Mouse (Mus musculus) gastrocnemius, postnatal 14 days (tissue): ENCODE measurements around the gene Abcc4. TPM values are rescaled to one million over a fixed set of nuclear protein-coding genes. Genes with fewer than 3 reads are reported as not detected.

Source experiments
- DNase-seq: peaks from one replicate; pipeline ENCODE4 v3.0.0; 2021; ENCODE audit warnings: mixed read lengths
- intact Hi-C: fragments of 180-260 bp; cut with DNase I; formaldehyde crosslinking; loops from one replicate; pipeline ENCODE4 v1.15.1; 2025; ENCODE audit warnings: low total_unique reads
- total RNA-seq, 2 experiments: library from RNA; stranded (reverse); gene quantifications; 2 replicates each; pipeline ENCODE4 v1.2.3; 2021

Gene Abcc4
- total RNA-seq, 2 experiments from 2014 or later: 7.9 to 8.2 TPM

- intact Hi-C loops: no loop called here
Observed at GRCm38 (mm10) chr14:118606476-118606875, 99.5 kb downstream of the Abcc4 start.

DNA sequence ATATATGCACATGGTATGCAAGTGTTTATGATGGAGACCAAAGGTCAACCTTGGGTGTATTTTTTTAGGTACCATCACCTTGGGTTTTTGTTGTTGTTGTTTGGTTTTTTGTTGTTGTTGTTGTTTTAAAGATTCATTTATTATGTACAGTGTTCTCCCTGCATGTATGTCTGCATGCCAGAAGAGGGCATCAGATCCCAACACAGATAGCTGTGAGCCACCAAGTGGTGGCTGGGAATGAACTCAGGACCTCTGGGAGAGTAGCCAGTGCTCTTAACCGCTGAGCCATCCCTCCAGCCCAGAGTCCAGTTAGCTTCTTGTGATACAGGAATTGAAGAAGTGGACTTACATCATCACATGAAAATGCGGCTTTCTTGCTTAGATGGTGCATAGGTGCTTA is 101.1 kb downstream of the Abcc4 start:
- intact Hi-C loops: no loop called here
- no peak for DNase-seq

More at GRCm38 (mm10) chr14:118606476-118606875, 99.5 kb downstream of the Abcc4 start:
- DNase-seq: no peak

DNA sequence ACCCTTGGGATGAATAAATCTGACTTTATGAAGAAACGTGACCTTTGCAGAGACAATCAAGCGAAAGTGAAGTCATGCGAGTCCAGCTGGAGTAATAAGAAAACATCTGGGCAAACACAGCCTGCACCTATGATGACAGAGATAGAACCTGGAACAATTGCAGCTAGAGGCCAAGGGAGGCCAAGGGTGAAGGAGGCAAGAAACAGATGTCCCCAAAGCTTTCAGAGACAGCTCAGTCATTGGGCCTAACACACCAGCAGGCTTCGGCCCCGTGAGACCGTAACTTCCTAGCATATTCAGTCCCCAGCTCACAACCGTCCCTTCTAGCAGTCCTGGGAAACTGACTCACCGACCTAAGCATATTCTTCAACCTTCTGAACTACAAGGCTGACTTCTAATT is 104.0 kb downstream of the Abcc4 start:
- no peak for DNase-seq
- intact Hi-C loops: no loop called here

GRCm38 (mm10) chr14:118600746-118601145 is 105.3 kb downstream of the Abcc4 start:
- no peak for DNase-seq
- intact Hi-C loops: no loop called here

- DNase-seq: no peak
- intact Hi-C loops: no loop called here
Observed at GRCm38 (mm10) chr14:118598757-118599156, 107.3 kb downstream of the Abcc4 start.

DNA sequence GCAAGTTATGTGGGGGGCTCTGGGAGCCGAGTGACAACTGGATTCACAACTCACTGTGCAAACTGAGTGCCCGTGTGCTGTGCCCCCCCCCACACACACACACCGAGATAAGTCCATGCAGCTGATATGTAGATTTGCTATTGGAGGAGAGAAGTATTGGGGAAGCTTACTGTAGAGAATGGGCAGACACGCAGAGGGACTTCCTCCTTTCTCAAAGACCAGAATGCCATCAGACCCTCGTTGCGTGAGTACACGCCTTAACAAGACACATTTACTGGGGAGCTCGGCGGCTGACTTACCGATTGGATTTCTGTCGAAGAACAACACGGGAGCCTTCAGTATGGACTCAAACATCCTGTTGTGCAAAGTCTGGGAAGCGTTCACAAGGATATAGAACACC is 111.6 kb downstream of the Abcc4 start:
- no peak for DNase-seq
- intact Hi-C loops: loop anchor here (5.0 kb wide), 1 partner anchor 437 kb away; no protein-coding TSS in a partner anchor

DNA sequence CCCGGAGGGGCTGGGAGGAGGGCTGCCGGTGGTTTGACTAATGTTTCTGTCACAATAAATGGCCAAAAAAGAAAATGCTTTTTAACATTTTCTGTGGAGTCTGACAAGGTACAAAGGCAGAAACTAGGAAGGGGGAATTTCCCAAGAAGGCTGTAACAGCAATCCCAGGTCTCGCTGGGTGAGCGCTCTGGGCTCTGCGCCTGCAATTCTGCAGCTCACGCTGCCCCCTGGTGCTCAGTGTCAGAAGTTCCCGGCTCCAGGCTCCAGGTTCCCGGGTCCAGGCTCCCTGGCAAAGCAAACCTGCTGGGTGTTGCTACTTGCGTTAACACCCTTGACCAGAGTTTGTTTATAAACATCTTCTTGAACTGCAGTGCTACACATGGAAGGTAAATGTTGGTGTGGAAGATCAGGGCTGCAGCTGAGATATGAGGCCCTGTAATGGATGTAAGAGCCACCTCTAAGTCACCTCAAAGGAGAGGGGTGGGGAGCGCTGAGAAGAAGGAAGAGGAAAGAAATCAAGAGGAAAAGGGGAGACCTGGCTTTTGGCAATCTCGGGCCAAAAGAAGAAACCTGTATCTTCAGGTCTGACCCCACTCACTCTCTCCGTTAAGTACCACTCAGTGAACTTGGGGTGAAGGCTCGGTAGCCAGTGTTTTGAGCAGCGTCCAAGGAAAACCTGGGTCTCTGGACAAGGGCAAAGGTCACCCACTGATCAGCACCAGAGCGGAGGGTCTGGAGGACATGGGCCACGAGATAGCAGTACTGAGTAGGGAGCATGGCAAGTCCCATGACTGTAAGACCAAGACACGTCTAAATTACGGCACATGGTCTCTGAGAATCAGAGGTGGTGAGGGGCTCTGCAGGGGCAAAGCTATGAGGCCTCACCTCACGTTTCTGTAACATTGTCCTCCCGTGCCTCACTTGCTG is 114.3 kb downstream of the Abcc4 start:
- DNase-seq: peak; percentile 75
- intact Hi-C loops: loop anchor here (5.0 kb wide), 1 partner anchor 434 kb away; no protein-coding TSS in a partner anchor

DNA sequence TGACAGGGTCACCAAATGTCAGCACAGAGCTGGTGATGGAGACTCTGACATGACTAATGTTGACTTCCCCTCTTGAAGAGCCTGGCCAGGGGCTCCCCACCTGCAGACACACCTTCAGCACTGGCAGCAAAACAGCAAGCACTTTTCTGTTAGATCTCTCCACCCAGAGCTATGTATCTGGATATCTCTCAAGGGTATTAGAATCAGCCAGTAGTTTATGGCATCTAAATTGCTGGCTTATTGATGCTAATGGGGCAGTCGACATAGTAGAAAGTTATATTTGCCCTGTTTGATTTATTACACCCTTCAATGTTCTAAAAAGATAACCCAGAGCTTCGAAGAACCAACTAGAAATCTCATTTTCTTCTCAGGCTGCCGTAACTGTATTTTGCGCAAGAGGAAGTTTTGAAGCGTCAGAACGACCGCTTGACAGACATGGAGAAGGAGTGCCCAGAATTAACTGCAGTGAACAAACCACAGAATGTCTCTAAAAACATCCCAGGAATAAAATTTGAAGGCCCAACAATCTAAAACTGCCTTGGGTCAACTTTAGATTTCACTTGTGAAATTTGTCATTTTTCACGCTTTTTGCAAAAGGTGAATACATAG is 123.6 kb downstream of the Abcc4 start:
- intact Hi-C loops: no loop called here
- DNase-seq: no peak

DNA sequence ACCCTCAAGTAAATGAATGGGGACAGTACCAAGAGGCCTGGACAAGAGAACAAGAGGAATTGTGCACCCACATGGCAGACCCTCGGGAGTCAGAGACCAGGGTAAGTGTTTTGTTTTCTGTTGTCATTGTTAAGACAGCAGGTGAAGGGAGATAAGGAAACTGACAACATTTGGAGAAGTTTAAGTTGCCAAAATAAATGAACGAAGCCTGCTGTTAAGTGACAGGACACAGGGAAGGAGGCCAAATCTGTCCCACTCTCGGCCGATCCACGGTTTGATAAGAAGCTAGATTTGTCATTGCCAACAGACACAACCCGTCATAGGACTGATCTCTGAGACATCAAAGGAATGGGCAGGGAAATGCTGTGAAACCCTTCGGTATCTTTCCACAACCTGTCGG is 124.3 kb downstream of the Abcc4 start:
- no peak for DNase-seq

DNA sequence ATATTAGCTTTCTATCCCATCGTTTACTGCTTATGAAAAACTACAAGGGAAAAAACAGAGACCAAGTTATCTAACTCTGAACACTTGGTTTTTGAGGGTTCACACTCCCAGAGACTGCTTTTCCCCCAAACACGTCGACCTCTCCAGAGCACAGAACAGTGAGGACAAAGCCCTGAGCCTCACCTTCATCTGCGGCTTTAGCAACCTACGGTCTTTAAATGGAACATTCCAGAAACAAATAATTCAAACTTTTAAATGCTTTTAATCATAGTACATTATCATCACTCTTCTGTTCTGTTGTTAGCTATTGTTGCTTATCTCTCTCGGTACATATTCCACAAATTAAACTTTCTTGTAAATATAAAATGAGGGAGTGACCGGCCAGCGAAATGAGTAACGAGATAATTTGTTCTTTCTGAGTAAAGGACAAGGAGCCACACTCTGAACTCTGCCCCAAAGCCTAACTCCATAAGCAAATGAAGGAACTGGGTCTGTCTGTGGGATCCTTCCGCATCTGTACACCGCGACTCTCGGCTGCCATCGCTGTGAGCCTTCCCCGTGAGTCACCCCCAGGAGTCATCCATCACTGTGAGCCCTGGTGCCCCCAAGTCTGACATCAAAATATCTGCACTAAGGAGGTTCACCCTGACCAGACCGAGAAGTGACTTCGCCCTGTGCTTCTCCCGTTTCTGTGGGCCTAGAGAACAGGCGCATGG is 126.8 kb downstream of the Abcc4 start:
- intact Hi-C loops: no loop called here
- DNase-seq: no peak

More for the DNA sequence above, 124.3 kb downstream of the Abcc4 start:
- intact Hi-C loops: no loop called here

DNA sequence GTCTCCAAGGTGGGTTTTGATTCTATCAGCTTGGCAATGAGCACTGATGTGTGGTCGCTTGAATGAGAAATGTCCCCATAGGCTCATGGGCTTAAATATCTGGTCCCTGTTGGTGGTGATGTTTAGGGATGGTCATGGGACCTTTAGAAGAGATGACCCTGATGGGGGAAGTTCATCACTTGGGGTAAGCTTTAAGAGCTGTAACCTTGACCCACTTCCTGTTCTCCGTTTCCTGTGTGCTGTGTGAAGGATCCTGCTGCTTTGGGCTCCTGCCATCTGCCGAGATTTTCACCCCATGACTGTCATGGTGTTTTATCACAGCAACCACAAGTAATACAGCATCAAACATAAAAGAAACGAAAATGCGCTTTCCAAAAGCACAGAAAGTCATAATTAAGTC is 128.1 kb downstream of the Abcc4 start:
- intact Hi-C loops: no loop called here
- DNase-seq: no peak

- DNase-seq: no peak
Observed at GRCm38 (mm10) chr14:118572688-118573245, 133.3 kb downstream of the Abcc4 start.

GRCm38 (mm10) chr14:118569586-118569985 is 136.4 kb downstream of the Abcc4 start:
- intact Hi-C loops: no loop called here
- DNase-seq: no peak

More at GRCm38 (mm10) chr14:118572688-118573245, 133.3 kb downstream of the Abcc4 start:
- intact Hi-C loops: no loop called here

- intact Hi-C loops: no loop called here
- no peak for DNase-seq
Observed at GRCm38 (mm10) chr14:118568116-118568673, 137.8 kb downstream of the Abcc4 start.

GRCm38 (mm10) chr14:118566809-118567208 is 139.2 kb downstream of the Abcc4 start:
- DNase-seq: no peak
- intact Hi-C loops: no loop called here

- DNase-seq: no peak
- intact Hi-C loops: no loop called here
Observed at GRCm38 (mm10) chr14:118566214-118566688, 139.8 kb downstream of the Abcc4 start.

DNA sequence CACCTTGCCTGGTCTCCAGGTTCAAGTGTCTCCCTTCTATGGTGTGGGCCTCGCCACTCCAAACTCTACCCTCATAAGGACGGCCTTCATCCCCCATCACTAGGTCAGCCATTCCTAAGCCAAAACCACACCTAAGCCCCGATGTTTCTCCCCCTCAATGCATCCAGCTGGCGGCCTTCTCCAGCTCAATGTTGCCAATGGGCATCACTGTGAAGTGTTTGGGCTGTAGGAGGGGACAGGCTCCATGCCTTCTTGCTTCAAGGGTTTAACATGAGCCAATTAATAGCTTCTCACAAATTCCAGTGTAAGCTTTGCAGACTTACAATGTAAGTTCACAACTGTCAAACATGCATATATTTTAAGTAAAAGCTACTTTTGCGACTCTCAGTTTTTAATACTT is 140.3 kb downstream of the Abcc4 start:
- intact Hi-C loops: no loop called here
- DNase-seq: no peak

- no peak for DNase-seq
- intact Hi-C loops: no loop called here
Observed at GRCm38 (mm10) chr14:118563570-118563969, 142.4 kb downstream of the Abcc4 start.

DNA sequence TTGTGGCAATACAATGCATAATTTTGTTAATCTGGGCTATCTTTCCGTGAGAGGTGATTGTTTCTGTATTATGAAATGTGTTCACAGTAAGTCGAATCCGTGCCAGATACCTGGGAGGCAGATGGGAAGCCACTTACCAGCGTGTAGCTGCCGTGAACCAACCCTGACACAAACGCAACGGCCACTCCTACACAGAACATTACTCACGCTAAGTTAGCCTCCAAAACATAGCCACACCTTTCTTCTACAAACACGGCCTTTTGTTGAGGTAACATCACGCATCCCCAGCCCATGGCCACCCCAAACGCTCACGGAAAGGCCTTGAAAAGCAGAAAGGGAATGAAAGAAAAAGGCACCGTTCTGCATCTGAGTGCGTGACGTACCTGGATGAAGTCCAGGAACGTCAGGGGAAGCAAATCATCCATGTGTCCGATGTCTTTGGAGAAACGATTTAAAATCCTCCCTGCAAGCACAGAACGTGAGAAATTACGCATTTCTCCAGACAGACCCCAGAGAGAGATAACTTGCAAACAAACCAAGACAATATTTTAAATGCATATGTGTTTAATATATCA is 153.0 kb downstream of the Abcc4 start:
- DNase-seq: no peak
- intact Hi-C loops: no loop called here
